Mouse (Mus musculus) lung, postnatal 0 days (tissue): ENCODE measurements around the gene Dync1h1.

Experiments
- CTCF ChIP-seq: IDR thresholded peaks from 2 replicates; pipeline ENCODE4 v1.5.1; 2016; ENCODE audit warnings: antibody characterized with exemption, mild to moderate bottlenecking
- EP300 ChIP-seq: IDR thresholded peaks from 2 replicates; pipeline ENCODE4 v1.6.1; 2016; ENCODE audit warnings: antibody characterized with exemption, mild to moderate bottlenecking, control low read depth

DNA sequence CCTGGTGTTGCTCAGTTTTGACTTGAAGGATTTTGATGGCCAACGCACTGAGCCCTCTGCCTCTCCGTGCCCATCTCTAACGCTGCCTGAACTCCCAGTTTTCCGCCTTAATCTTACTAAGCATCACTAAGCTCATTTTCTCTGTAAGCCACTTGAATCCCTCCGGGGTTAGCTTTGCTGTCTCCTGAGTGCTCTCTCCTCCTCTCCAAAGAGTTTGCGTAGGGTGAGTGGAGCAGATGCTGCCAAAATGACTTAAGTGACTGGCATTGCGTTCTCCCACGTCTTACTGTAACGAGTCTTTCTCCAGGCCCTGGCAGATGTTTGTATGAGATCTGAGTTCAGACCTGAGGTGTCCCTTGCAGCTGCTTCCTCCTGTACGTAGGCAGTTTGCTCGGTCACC is 28.8 kb downstream of the Dync1h1 start:
- TF ChIP-seq CTCF (no peak), EP300 (no peak)
